Mouse (Mus musculus) heart, adult 2 months (tissue): ENCODE measurements around the gene Rhbdf2. TPM values are rescaled to one million over a fixed set of nuclear protein-coding genes. Genes with fewer than 3 reads are reported as not detected.

Experiments used
- DNase-seq, 2 experiments: peaks; one replicate each; pipeline ENCODE4 v3.0.0; 2021
- H3K27ac ChIP-seq: fragments of 200-600 bp; 2 replicates; pipeline ENCODE4 v1.8.1; 2022
- H3K27me3 ChIP-seq: fragments of 200-500 bp; 2 replicates; pipeline ENCODE4 v1.6.1; 2012; ENCODE audit warnings: mild to moderate bottlenecking, low read length, inconsistent platforms, mixed read lengths; ENCODE audit not compliant: control insufficient read depth, insufficient read depth
- H3K36me3 ChIP-seq: fragments of 200-500 bp; 2 replicates; pipeline ENCODE4 v1.6.1; 2012; ENCODE audit warnings: low read length, inconsistent platforms; ENCODE audit not compliant: control insufficient read depth, insufficient read depth
- H3K4me1 ChIP-seq: fragments of 200-500 bp; 2 replicates; pipeline ENCODE4 v1.6.1; 2011; ENCODE audit warnings: low read length; ENCODE audit not compliant: control insufficient read depth, insufficient read depth
- H3K4me3 ChIP-seq: fragments of 200-600 bp; 2 replicates; pipeline ENCODE4 v1.8.1; 2022
- H3K79me2 ChIP-seq: fragments of 200-500 bp; replicated peaks from 2 replicates; pipeline ENCODE4 v1.6.1; 2012; ENCODE audit warnings: mild to moderate bottlenecking, inconsistent platforms, low read length, moderate library complexity, mixed read lengths; ENCODE audit not compliant: control insufficient read depth, insufficient read depth
- H3K9ac ChIP-seq: fragments of 200-500 bp; 2 replicates; pipeline ENCODE4 v1.6.1; 2012; ENCODE audit warnings: low read depth, mild to moderate bottlenecking, control low read depth, inconsistent platforms, low read length, mixed read lengths
- CTCF ChIP-seq: fragments of 200-600 bp; IDR thresholded peaks from 2 replicates; pipeline ENCODE4 v1.8.1; 2022; ENCODE audit warnings: antibody characterized with exemption, mild to moderate bottlenecking, moderate library complexity
- EP300 ChIP-seq: fragments of 200-500 bp; IDR thresholded peaks from 2 replicates; pipeline ENCODE4 v1.6.1; 2011; ENCODE audit warnings: low read depth, low read length, control low read depth; ENCODE audit not compliant: insufficient read depth
- POLR2A ChIP-seq: fragments of 200-500 bp; IDR thresholded peaks from 2 replicates; pipeline ENCODE4 v1.6.1; 2011; ENCODE audit warnings: mild to moderate bottlenecking, low read depth, low read length, control low read depth; ENCODE audit not compliant: insufficient read depth
- WGBS: fragments of 180-500 bp; shearing (Covaris S2); methylation state at CpG from one replicate; pipeline ENCODE4 v1.1.7; 2018; 5-methylcytosine and 5-hydroxymethylcytosine counted together
- intact Hi-C: fragments of 180-260 bp; cut with DNase I; formaldehyde crosslinking; loops from one replicate; pipeline ENCODE4 v1.15.1; 2025
- polyA plus RNA-seq: library from polyadenylated mRNA; depleted of rRNA; stranded (reverse); fragments of >200 nt; gene quantifications from 2 replicates; pipeline ENCODE4 v1.2.3, GENCODE M21; 2012
- total RNA-seq, 2 experiments: library from RNA; stranded (reverse); gene quantifications; 2 replicates each; pipeline ENCODE4 v1.2.3; 2021

Gene Rhbdf2
- total and polyA plus RNA-seq, 3 experiments = 10.8 to 19.2 (median 11.2) TPM

DNA sequence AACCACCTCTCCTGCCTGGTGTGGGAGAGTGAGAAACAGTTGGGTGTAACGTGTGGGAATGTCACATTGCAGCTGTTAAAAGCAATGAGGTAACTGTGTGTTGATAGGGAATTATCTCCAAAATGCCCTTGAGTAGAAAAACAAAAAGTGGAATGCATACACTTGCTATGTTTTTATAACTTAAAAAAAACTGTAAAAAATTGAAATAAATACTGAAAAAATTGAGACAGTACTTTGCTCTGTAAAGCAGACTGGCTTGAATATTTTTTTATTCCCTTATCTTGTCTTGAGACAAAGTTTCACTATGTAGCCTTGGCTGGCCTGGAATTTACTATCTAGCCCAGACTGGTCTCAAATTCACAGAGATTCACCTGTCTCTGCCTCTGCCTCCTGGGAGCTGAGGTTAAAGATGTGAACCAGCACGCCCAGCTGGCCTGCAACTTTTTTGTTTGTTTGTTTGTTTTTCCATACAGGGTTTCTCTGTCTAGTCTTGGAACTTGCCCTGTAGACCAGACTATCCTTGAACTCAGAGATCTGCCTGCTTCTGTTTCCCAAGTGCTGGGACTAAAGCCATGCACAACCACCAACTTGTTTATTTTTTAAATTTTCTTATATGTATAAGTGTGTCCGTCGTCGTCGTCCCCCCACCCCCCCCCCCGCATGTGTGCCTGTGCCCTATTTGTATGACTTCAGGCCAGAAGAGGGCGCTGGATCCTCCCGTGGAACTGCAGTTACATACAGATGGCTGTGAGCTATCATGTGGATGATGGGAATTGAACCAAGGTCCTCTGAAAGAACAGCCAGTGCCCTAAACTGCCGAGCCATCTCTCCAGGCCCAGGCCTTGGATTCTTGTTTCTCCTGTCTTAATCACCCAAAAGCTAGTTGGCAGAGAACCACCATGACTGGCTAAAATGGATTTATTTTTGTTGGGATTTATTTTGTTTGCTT lies 527 bp upstream of the Rhbdf2 start:
- TF ChIP-seq CTCF = peak; percentile 47
- no peak for TF ChIP-seq EP300
- peak in 1 of 2 experiments; percentile 51 for DNase-seq
- WGBS = 45% methylated on average over 10 of the region's 10 CpGs
- Histone ChIP-seq H3K27ac (no peak overlapping the region), H3K27me3 (no peaks in the 10 kb centered on the region), H3K4me3 (no peak overlapping the region), H3K36me3 (no peaks in the 10 kb centered on the region; the same call in 1 of the 2 replicates), H3K9ac (no peak overlapping the region), H3K4me1 (peaks cover 10% of the 10 kb centered on the region), H3K79me2 (peaks cover 2% of the 10 kb centered on the region; the same call in 1 of the 2 replicates)
- intact Hi-C loops = loop anchor here (5.0 kb wide), 1 partner anchor 135 kb away; the partner anchor contains the start of gene Prpsap1

DNA sequence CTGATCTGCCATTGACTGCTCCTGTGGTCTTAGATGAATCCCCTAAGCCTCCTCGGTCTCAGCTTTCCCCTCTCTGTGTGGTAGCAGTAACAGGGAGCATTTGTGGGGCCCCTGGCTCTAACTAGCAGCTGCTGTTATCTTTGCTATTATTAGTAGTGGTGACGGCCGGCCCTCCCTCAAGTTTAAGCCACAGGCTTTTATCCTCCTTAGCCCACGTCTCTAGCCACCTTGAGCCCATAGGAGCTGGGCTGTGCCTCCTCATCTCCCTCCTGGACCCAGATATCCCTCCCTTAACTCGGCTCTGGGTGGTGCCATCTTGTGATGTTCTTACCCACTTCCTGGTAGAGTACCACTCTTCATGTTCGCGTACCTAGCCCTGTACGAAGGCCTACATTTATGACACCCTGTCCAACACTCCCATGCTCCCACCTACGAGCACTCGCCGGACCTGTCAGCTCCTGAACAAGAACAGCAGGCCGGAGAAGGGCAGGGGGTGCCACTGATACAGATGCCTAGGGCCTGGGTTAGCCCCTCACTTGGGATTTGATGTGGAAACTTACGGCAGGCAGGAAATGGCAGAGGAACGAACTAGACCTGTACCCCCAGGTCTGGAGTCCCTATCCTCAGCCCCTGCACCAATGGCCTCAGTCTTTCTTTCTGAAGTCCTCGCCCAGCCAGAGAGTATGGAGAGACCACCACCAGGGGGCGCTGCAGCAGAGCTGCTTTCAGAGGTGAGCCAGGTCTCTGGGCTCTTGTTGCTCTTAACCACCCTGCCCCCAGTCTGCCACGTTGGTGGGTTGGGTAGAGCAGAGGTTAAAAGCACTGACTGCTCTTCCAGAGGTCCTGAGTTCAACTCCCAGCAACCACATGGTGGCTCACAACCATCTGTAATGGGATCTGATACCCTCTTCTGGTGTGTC lies 1.5 kb downstream of the Rhbdf2 start:
- Histone ChIP-seq H3K9ac (no peak overlapping the region), H3K36me3 (no peaks in the 10 kb centered on the region; the same call in 1 of the 2 replicates), H3K27me3 (no peaks in the 10 kb centered on the region), H3K4me1 (peaks cover 29% of the 10 kb centered on the region), H3K79me2 (peaks cover 2% of the 10 kb centered on the region), H3K27ac (no peak overlapping the region; the same call in 1 of the 2 replicates), H3K4me3 (no peak overlapping the region)
- intact Hi-C loops = loop anchor here (5.0 kb wide), 1 partner anchor 133 kb away; the partner anchor contains the start of gene Prpsap1
- WGBS = 68% methylated on average over 17 of the region's 17 CpGs
- TF ChIP-seq CTCF = peak; percentile 83
- no peak for TF ChIP-seq POLR2A
- peak; percentile 45 to 66 for DNase-seq

DNA sequence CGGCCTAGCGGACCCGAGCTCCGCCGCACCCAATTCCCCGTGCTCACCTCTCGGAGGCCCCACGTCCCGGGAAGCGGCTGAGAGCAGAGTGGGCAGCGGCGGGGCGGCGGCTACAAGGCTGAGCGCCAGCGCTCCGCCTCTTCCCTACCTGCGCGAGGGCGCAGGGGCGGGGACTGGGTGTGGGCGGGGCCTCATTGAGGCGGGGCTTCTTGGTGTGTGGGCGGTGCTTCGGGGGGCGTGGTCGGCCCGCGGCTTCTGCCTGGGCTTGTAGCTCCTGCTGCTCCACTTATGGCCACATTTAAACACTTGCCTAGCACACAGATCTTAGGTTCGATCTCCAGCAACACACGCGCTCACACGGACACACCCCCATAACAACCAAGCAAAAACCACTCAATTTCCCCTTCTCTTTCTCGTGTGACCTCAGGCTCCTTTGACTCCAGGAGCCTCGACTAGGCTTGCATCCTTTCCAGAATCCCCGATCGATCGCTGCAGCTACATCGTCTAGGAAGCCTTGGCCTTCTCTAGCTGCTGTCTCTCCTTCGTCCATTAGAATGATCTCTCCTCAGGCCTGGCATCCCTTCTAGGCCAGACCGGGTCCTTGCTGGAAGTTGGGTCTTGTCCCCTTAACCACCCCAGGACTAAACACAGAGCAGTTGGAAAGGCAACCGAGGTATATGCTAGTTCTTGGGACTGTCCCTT lies 2.5 kb downstream of the Rhbdf2 start:
- no peaks in the 10 kb centered on the region for H3K27me3 ChIP-seq
- 17% methylated on average over 40 of the region's 42 CpGs for WGBS
- 0 out of 2 replicates have a peak, but pooled peaks have one; percentile 21 for TF ChIP-seq EP300
- peak; percentile 18 for TF ChIP-seq CTCF
- peak; percentile 70 for TF ChIP-seq POLR2A
- H3K4me1 ChIP-seq = peaks cover 38% of the 10 kb centered on the region
- intact Hi-C loops = no loop called here
- peak; percentile 90 to 92 for DNase-seq
- H3K36me3 ChIP-seq = no peaks in the 10 kb centered on the region; the same call in 1 of the 2 replicates
- H3K9ac ChIP-seq = peak overlapping the region; percentile 86
- H3K79me2 ChIP-seq = peaks cover 3% of the 10 kb centered on the region
- peak overlapping the region; percentile 96 for H3K27ac ChIP-seq
- peak overlapping the region; percentile 93 for H3K4me3 ChIP-seq

DNA sequence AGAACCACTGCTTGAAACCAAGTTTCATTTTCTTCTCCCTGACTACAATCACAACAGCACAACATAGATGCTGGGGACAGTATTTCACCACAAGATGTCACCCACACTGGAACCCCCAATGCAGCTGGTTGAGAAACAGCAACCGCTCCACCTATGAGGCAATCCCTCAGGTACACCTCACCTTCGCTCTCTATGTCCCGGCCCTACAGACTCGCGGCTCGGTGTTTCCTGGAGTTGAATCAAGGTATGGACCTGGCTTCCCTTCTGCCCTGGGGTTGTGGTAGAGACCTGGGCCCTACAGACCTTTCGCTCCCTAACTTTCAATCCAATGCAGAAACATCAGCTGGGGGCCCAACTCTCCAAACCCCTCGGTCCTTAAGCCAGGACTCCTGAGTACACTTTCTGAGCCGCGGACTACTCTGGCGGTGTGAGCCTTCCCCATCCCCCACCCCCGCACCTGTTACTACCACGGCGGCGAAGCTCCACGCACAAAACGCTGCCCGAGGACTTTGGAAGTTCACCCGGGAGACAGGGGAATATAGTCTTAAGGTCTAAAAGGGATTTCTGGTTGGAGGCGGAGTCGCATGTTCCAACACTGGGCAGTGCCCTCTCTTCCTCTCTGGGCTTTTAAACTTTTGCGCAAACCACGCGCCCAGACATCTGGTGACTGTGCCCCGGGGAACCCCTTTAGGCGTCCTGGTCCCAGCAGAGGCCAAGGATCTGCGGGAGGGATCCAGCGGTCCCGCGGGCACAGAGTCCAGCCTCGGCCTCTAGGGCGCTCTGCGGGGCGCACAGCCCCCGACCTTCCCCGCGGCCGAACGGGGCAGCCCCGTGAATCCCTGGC lies 3.3 kb downstream of the Rhbdf2 start:
- H3K27me3 ChIP-seq = no peaks in the 10 kb centered on the region
- 13% methylated on average over 40 of the region's 40 CpGs for WGBS
- DNase-seq = peak in 1 of 2 experiments; percentile 61
- no peaks in the 10 kb centered on the region; the same call in 1 of the 2 replicates for H3K36me3 ChIP-seq
- H3K4me3 ChIP-seq = peak overlapping the region; percentile 93
- peak overlapping the region; percentile 86 for H3K9ac ChIP-seq
- intact Hi-C loops = no loop called here
- H3K79me2 ChIP-seq = peaks cover 5% of the 10 kb centered on the region
- peak; percentile 10; the same call in 1 of the 2 replicates for TF ChIP-seq CTCF
- TF ChIP-seq POLR2A = no peak
- no peak for TF ChIP-seq EP300
- H3K27ac ChIP-seq = peak overlapping the region; percentile 96
- peaks cover 43% of the 10 kb centered on the region for H3K4me1 ChIP-seq
